Mouse (Mus musculus) limb, embryonic 15.5 days (tissue): ENCODE results near the gene Capn5. TPM values are rescaled to one million over a fixed set of nuclear protein-coding genes. Genes with fewer than 3 reads are reported as not detected.
A peak's percentile ranks its signal among the peaks of the same experiment; 100 is the strongest.
"Not testable (repeated sequence)": the region's sequence is repeated elsewhere in the genome, so short reads cannot be mapped to it uniquely, and the experiment has no call there.

Source experiments
- ATAC-seq: fragments of 200-750 bp; cut with Nextera tagmentation; 2 replicates; pipeline ENCODE4 v1.8.0; 2017; ENCODE audit warnings: low read depth, moderate TSS enrichment; ENCODE audit not compliant: insufficient number of reproducible peaks, low FRiP score, low TSS enrichment
- H3K27ac ChIP-seq: fragments of 300-500 bp; sonication (generic); 2 replicates; pipeline ENCODE4 v1.5.1; 2015; ENCODE audit warnings: moderate library complexity, mild to moderate bottlenecking, inconsistent platforms
- H3K27me3 ChIP-seq: fragments of 300-500 bp; sonication (generic); 2 replicates; pipeline ENCODE4 v1.6.1; 2015; ENCODE audit warnings: inconsistent platforms
- H3K36me3 ChIP-seq: fragments of 300-500 bp; sonication (generic); 2 replicates; pipeline ENCODE4 v1.6.1; 2015; ENCODE audit warnings: inconsistent platforms
- H3K4me1 ChIP-seq: fragments of 300-500 bp; sonication (generic); 2 replicates; pipeline ENCODE4 v1.6.1; 2015; ENCODE audit warnings: inconsistent platforms
- H3K4me2 ChIP-seq: fragments of 300-500 bp; sonication (generic); 2 replicates; pipeline ENCODE4 v1.6.1; 2015; ENCODE audit warnings: mild to moderate bottlenecking, inconsistent platforms
- H3K4me3 ChIP-seq: fragments of 300-500 bp; sonication (generic); 2 replicates; pipeline ENCODE4 v1.5.1; 2015; ENCODE audit warnings: mild to moderate bottlenecking, inconsistent platforms
- H3K9ac ChIP-seq: fragments of 300-500 bp; sonication (generic); 2 replicates; pipeline ENCODE4 v1.6.1; 2015; ENCODE audit warnings: inconsistent platforms
- H3K9me3 ChIP-seq: fragments of 300-500 bp; sonication (generic); 2 replicates; pipeline ENCODE4 v1.6.1; 2016; ENCODE audit warnings: inconsistent platforms
- WGBS: fragments of 180-500 bp; shearing (Covaris S2); methylation state at CpG from one replicate; pipeline ENCODE4 v1.1.7; 2015; 5-methylcytosine and 5-hydroxymethylcytosine counted together
- polyA plus RNA-seq: library from polyadenylated mRNA; unstranded; fragments of >200 nt; fragmentation: Nextera tagmentation; extraction: Ambion mirVana; gene quantifications from 2 replicates; pipeline ENCODE4 v1.2.1, GENCODE M21; 2015

The Capn5 gene
- polyA plus RNA-seq, 1 experiment from 2014 or later, result 10.1 TPM

DNA sequence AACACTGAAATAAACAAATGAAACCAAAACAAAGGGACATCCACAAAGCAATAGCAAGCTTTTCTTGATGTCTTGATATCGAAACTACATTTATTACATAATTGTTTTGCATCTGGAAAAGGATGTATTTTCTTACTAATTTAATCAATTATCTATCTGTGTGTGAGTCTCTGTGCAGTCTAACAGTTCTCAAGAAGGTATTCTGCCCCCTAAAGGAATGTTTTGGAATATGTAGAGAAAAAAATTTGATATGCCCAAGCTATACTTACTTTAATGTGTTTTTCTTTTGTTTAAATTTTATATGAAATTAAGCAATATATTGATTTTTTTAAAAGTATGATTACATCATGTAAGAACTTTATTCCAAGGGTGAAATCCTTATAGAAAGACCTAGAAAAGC lies 12.5 kb upstream of the Capn5 start:
- H3K9me3 ChIP-seq, result no peaks in the 10 kb centered on the region
- H3K9ac ChIP-seq, result no peak overlapping the region
- WGBS, result 87% methylated on average over 1 of the region's 1 CpGs
- H3K27me3 ChIP-seq, result peaks cover 43% of the 10 kb centered on the region
- H3K4me1 ChIP-seq, result peaks cover 19% of the 10 kb centered on the region
- no peak overlapping the region for H3K4me2 ChIP-seq
- no peak for ATAC-seq
- no peaks in the 10 kb centered on the region for H3K36me3 ChIP-seq
- no peak overlapping the region for H3K4me3 ChIP-seq
- H3K27ac ChIP-seq, result no peak overlapping the region

DNA sequence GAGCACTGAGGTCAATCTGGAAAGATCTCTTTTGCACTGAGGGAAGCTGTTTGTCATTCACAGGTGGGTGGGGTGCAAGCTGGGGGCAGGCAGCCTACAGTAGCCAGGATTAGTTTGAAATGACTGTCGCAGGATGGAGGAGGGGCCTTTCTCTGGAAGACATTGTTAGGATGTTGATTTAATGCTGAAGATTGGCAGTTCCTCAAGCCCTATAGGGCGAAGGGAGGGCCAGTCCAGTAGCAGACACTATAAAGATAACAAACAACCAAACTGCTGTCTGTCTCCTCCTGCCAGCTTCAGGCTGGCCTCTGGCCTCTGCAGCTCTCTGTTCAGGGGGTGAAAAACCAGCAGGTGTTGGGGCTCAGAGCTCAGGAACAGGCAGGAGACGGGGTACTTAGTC lies 11.7 kb upstream of the Capn5 start:
- Histone ChIP-seq H3K4me1 (peaks cover 22% of the 10 kb centered on the region), H3K4me3 (no peak overlapping the region), H3K27me3 (peaks cover 35% of the 10 kb centered on the region), H3K27ac (no peak overlapping the region), H3K9me3 (no peaks in the 10 kb centered on the region), H3K36me3 (no peaks in the 10 kb centered on the region), H3K9ac (no peak overlapping the region), H3K4me2 (no peak overlapping the region)
- no peak for ATAC-seq
- 46% methylated on average over 3 of the region's 3 CpGs for WGBS

DNA sequence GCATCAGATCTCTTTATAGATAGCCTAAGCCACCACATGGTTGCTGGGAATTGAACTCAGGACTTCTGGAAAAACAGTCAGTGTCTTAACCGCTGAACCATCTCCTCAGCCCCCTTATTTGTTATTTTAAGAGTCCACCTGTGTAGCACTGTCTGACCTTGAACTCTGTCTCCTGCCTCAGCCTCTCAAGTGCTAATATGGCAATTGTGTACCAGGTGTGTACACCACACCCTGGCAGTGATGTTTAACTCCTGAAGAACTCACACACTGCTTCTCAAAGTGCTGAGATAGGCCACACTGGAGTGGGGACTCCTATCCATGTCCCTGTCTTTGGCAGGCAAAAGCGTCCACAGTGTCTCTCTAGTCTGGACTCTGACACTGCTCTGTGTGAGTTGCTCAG lies 10.6 kb upstream of the Capn5 start:
- Histone ChIP-seq H3K4me1 (peaks cover 13% of the 10 kb centered on the region), H3K36me3 (no peaks in the 10 kb centered on the region), H3K9ac (no peak overlapping the region), H3K9me3 (no peaks in the 10 kb centered on the region), H3K4me3 (no peak overlapping the region), H3K4me2 (no peak overlapping the region), H3K27me3 (peaks cover 24% of the 10 kb centered on the region), H3K27ac (no peak overlapping the region)
- ATAC-seq, result no peak
- WGBS, result 80% methylated on average over 2 of the region's 2 CpGs

DNA sequence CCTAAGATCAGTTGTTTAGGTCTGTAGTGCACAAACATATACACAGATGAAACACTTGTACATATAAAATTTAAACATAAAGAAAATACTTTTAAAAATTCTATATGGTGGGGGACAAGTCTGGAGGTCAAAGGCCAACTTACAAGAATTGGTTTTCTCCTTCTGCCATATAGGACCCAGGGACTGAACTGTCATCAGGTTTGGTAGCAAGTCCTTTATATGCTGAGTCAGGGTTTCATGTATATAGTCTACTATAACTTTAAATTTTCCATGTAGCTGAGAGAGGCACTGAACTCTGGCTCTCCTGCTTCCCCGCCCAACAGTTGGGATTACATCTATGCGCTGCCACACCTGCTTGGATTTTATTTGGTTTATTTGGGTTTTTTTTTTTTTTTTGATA lies 10.2 kb upstream of the Capn5 start:
- Histone ChIP-seq H3K27ac (no peak overlapping the region), H3K4me3 (no peak overlapping the region), H3K9ac (no peak overlapping the region), H3K9me3 (no peaks in the 10 kb centered on the region), H3K27me3 (peaks cover 20% of the 10 kb centered on the region), H3K36me3 (no peaks in the 10 kb centered on the region), H3K4me1 (peaks cover 9% of the 10 kb centered on the region; the same call in 1 of the 2 replicates), H3K4me2 (no peak overlapping the region)
- no peak for ATAC-seq
- WGBS, result 86% methylated on average over 2 of the region's 2 CpGs

DNA sequence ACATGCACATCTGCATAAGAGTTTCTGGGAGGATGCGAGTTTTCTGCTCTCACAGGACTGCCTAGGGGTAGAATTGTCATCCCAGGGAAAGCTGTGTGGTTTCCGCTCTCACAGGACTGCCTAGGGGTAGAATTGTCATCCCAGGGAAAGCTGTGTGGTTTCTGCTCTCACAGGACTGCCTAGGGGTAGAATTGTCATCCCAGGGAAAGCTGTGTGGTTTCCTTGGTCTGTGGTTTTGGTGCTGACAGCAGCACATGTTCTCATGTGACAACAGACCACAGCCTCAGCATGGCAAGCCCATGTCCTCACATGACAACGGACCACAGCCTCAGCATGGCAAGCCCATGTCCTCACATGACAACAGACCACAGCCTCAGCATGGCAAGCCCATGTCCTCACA lies 9.3 kb upstream of the Capn5 start:
- H3K9me3 ChIP-seq, H3K4me3 ChIP-seq, H3K27ac ChIP-seq, H3K9ac ChIP-seq, ATAC-seq, H3K36me3 ChIP-seq, H3K4me1 ChIP-seq, H3K4me2 ChIP-seq: not testable (repeated sequence)
- 64% methylated on average over 3 of the region's 3 CpGs for WGBS
- H3K27me3 ChIP-seq, result peaks cover 11% of the 10 kb centered on the region

DNA sequence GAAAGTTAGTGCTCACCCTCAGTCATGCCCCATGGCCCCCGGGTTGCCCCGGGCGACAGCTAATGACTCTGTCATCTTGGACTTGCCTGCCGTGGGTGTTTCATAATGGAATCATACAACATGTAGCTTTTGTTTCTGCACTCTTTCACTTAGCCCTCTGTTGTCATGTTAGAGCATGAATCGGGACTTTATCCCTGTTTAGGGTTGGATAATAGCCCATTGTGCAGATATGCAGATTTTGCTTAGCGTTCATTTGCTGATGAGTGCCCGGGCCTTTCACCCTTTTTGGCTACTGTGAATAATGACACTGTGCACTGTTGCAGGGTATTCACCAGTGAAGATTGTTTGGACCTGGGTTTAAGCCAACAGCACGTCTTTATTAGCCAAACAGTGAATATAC lies 8.6 kb upstream of the Capn5 start:
- Histone ChIP-seq H3K9me3 (no peaks in the 10 kb centered on the region), H3K4me2 (no peak overlapping the region), H3K9ac (no peak overlapping the region), H3K4me1 (peaks cover 7% of the 10 kb centered on the region; the same call in 1 of the 2 replicates), H3K27me3 (peaks cover 4% of the 10 kb centered on the region; the same call in 1 of the 2 replicates), H3K27ac (no peak overlapping the region), H3K36me3 (no peaks in the 10 kb centered on the region), H3K4me3 (no peak overlapping the region)
- no peak for ATAC-seq
- WGBS, result 73% methylated on average over 8 of the region's 8 CpGs

DNA sequence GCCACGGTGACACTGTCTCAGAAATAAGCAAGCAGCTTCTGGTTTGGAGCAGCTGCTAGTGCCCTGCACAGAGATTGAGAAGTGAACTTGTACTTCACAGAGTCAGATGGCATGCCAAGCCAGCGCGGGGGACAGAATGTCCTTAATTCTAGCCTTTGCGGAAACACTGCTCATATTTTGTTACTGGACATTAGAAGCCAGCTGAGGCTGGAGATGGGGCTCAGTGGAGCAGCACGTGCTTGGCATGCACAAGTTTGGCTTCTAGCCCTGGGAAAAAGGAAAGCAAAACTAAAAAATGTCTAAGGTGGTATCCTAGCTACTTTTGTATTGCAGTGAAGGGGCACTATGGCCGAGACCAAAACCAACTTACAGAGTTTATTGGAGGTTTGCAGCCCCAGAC lies 7.3 kb upstream of the Capn5 start:
- H3K9me3 ChIP-seq, result no peaks in the 10 kb centered on the region
- H3K27me3 ChIP-seq, result no peaks in the 10 kb centered on the region
- ATAC-seq, result 0 out of 2 replicates have a peak, but pooled peaks have one; percentile 40
- no peak overlapping the region for H3K4me2 ChIP-seq
- H3K36me3 ChIP-seq, result no peaks in the 10 kb centered on the region
- peaks cover 7% of the 10 kb centered on the region; the same call in 1 of the 2 replicates for H3K4me1 ChIP-seq
- H3K9ac ChIP-seq, result no peak overlapping the region
- 78% methylated on average over 6 of the region's 6 CpGs for WGBS
- H3K4me3 ChIP-seq, result no peak overlapping the region
- H3K27ac ChIP-seq, result no peak overlapping the region

DNA sequence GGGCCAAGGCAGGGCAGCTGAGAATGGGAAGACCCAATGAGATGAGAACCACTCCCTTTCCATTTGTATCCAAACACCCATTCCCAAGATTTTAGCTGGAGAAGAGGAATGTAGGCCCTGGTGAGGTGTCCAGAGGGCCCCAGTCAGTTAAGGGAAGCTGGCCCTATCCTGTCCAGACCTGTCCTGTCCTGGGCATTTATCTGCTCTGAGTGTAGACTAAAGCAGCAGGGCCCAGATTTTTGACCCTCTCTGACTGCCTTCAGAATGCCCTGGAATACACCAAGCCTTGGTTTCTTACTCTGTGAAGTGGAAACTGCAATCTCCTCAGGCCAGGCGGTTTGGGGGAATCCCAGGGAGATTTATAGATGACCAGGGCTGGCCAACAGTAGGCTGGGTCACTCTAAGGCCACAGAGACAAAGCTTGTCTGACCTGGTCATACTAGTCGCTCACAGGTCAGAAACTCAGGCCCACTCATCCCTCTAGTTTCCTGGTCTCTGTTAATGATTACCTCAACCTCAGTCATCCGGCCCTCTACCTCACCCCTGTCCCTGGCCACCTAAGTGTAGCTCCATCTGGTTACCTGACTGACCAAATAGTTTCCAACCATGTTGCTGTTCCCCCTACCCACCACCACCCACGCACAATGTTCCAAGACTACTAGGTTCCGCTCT lies 622 bp upstream of the Capn5 start:
- H3K4me2 ChIP-seq, result peak overlapping the region; percentile 79
- no peaks in the 10 kb centered on the region for H3K9me3 ChIP-seq
- 85% methylated on average over 5 of the region's 5 CpGs for WGBS
- peak; percentile 20; the same call in 1 of the 2 replicates for ATAC-seq
- no peaks in the 10 kb centered on the region for H3K27me3 ChIP-seq
- no peak overlapping the region for H3K27ac ChIP-seq
- peak overlapping the region; percentile 78 for H3K4me3 ChIP-seq
- H3K9ac ChIP-seq, result no peak overlapping the region
- H3K36me3 ChIP-seq, result no peaks in the 10 kb centered on the region
- peaks cover 15% of the 10 kb centered on the region for H3K4me1 ChIP-seq

DNA sequence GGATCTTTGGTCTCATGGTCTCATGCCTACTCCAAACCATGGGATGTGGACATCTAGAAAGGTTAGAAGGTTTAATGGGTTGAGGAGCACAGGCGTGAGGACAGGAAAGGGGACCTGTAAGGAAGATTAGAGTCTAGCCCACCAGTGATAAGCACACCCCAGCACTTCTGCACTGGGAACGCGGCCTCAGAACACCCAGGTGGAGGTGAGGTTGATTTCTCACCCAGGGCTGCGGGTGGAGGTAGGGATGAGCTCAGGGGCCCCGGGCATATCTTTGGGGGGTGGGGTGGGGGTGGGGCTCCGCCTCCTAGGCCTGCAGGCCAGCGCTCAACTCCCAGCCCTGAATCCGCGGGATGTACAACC lies 527 bp downstream of the Capn5 start:
- ATAC-seq, result peak; percentile 26; the same call in 1 of the 2 replicates
- no peak overlapping the region for H3K27ac ChIP-seq
- WGBS, result 9% methylated on average over 9 of the region's 9 CpGs

DNA sequence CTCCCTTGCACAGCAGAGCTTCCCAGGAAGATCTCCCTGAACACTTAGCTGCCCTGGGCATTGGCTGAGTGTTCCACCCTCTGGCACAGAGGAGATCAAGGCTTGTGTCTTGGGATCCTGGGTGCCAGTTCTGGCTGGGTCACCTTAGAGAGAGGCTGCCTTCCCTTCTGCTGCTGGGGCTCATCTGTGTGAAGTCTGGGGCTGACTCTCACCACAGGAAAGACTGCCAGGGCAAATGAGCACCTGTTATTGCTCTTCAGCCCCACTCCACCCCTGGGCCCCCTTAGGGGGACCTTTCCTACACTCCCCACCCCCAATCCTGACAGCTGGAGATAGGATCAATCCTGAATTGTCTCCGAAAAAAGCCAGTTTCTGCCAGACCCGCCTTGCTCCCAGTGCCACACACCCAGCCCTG lies 996 bp downstream of the Capn5 start:
- Histone ChIP-seq H3K9me3 (no peaks in the 10 kb centered on the region), H3K9ac (no peak overlapping the region), H3K27me3 (no peaks in the 10 kb centered on the region), H3K4me2 (peak overlapping the region; percentile 79), H3K27ac (peak overlapping the region; percentile 9; the same call in 1 of the 2 replicates), H3K4me1 (peaks cover 20% of the 10 kb centered on the region), H3K4me3 (peak overlapping the region; percentile 78), H3K36me3 (no peaks in the 10 kb centered on the region)
- ATAC-seq, result no peak
- WGBS, result 46% methylated on average over 2 of the region's 2 CpGs

More for the DNA sequence above, 527 bp downstream of the Capn5 start:
- Histone ChIP-seq H3K36me3 (no peaks in the 10 kb centered on the region), H3K9ac (peak overlapping the region; percentile 50), H3K4me3 (peak overlapping the region; percentile 78), H3K4me2 (peak overlapping the region; percentile 79), H3K9me3 (no peaks in the 10 kb centered on the region), H3K4me1 (peaks cover 17% of the 10 kb centered on the region), H3K27me3 (no peaks in the 10 kb centered on the region)

DNA sequence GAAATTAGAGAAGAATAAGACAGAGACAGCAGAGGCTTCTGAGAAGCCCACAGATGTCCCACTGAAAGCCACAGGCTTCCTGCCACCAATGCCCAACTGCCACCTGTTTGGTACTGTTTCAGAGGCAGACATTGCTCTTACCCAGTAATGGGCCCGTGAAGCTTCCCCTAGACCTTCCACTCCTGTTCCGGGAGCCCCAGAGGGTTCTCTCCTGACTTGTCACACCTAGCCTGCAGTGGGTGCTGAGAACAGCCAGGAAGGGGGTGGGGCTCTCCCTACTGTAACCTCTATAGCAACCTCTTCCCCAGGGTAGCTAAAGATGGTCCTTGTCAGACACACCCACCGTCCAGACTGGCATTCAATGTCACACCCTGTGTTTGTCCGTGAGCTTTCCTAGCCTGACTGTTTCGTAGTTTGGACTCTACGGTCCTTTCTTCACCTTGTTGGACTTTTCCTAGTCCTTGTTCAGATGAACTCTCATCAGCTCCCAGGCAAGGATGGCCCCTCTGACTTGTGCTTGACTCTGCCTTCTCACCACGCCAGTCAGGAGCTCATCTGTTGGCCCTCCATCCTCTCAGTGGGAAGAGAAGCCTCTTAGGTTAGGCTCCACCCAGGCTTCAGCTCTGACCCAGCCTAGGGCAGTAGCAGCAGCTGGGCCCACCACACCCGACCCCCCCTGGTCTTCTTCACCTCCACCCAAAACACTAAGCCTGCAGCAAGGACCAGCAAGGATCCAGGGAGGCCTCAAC lies 1.6 kb downstream of the Capn5 start:
- Histone ChIP-seq H3K27ac (no peak overlapping the region), H3K4me1 (peaks cover 25% of the 10 kb centered on the region), H3K27me3 (no peaks in the 10 kb centered on the region), H3K9me3 (no peaks in the 10 kb centered on the region), H3K36me3 (no peaks in the 10 kb centered on the region), H3K9ac (no peak overlapping the region), H3K4me3 (no peak overlapping the region), H3K4me2 (0 out of 2 replicates have a peak overlapping the region, but pooled peaks have one; percentile 79)
- ATAC-seq, result no peak
- 67% methylated on average over 8 of the region's 8 CpGs for WGBS
